Mouse (Mus musculus): Measurements from ENCODE around the gene Znrd1as. TPM values are rescaled to one million over a fixed set of nuclear protein-coding genes. Genes with fewer than 3 reads are reported as not detected.

Gene Znrd1as
- polyA plus RNA-seq, 2 experiments = 5.8 to 5.9 TPM

- DNase-seq (ENCODE audit: low spot score) (no peak), ATAC-seq (ENCODE audit: low FRiP score, low read depth) (no peak)
- H3K36me3 ChIP-seq (ENCODE audit: control insufficient read depth, insufficient read depth, low read length) = no peaks in the 10 kb centered on the region
- H3K27me3 ChIP-seq (ENCODE audit: control insufficient read depth, insufficient read depth, low read length) = no peaks in the 10 kb centered on the region
- H3K9ac ChIP-seq (ENCODE audit: low read depth, low read length, severe bottlenecking) = no peak overlapping the region
- H3K4me3 ChIP-seq (replicated peaks; ENCODE audit: low read length) = no peak overlapping the region
- TF ChIP-seq POLR2A (IDR thresholded peaks at IDR 0.05; ENCODE audit: borderline replicate concordance, extremely low read depth, insufficient read depth, insufficient read length) = no peak
- 68% methylated on average over 3 of the region's 3 CpGs for WGBS
- no peaks in the 10 kb centered on the region for H3K9me3 ChIP-seq (ENCODE audit: control insufficient read depth, low read length)
- no peak overlapping the region for H3K4me2 ChIP-seq (replicated peaks; ENCODE audit: low read depth, low read length, severe bottlenecking)
- no peak overlapping the region for H3K27ac ChIP-seq (replicated peaks; ENCODE audit: low read depth, low read length)
- H3K4me1 ChIP-seq (ENCODE audit: control insufficient read depth, insufficient read depth, low read length) = no peaks in the 10 kb centered on the region
Measured at GRCm38 (mm10) chr17:36995448-36995847, 37.1 kb downstream of the Znrd1as start.

- Histone ChIP-seq H3K9ac (ENCODE audit: low read depth, low read length, severe bottlenecking) (no peak overlapping the region), H3K27me3 (ENCODE audit: control insufficient read depth, insufficient read depth, low read length) (no peaks in the 10 kb centered on the region), H3K9me3 (ENCODE audit: control insufficient read depth, low read length) (no peaks in the 10 kb centered on the region), H3K4me3 (replicated peaks; ENCODE audit: low read length) (no peak overlapping the region), H3K27ac (replicated peaks; ENCODE audit: low read depth, low read length) (no peak overlapping the region), H3K4me1 (ENCODE audit: control insufficient read depth, insufficient read depth, low read length) (no peaks in the 10 kb centered on the region), H3K4me2 (replicated peaks; ENCODE audit: low read depth, low read length, severe bottlenecking) (no peak overlapping the region), H3K36me3 (ENCODE audit: control insufficient read depth, insufficient read depth, low read length) (no peaks in the 10 kb centered on the region)
- DNase-seq (ENCODE audit: low spot score) (peak; percentile 90), ATAC-seq (ENCODE audit: low FRiP score, low read depth) (peak; percentile 37; the same call in 1 of the 2 replicates)
- 26% methylated on average over 7 of the region's 7 CpGs for WGBS
- no peak for TF ChIP-seq POLR2A (IDR thresholded peaks at IDR 0.05; ENCODE audit: borderline replicate concordance, extremely low read depth, insufficient read depth, insufficient read length)
Measured at GRCm38 (mm10) chr17:36997033-36997735, 38.8 kb downstream of the Znrd1as start.

- no peak for ATAC-seq (ENCODE audit: low FRiP score, low read depth)
- Histone ChIP-seq H3K27ac (replicated peaks; ENCODE audit: low read depth, low read length) (no peak overlapping the region), H3K27me3 (ENCODE audit: control insufficient read depth, insufficient read depth, low read length) (no peaks in the 10 kb centered on the region), H3K9ac (ENCODE audit: low read depth, low read length, severe bottlenecking) (no peak overlapping the region), H3K4me2 (replicated peaks; ENCODE audit: low read depth, low read length, severe bottlenecking) (no peak overlapping the region), H3K4me3 (replicated peaks; ENCODE audit: low read length) (no peak overlapping the region), H3K9me3 (ENCODE audit: control insufficient read depth, low read length) (no peaks in the 10 kb centered on the region), H3K4me1 (ENCODE audit: control insufficient read depth, insufficient read depth, low read length) (peaks cover 5% of the 10 kb centered on the region), H3K36me3 (ENCODE audit: control insufficient read depth, insufficient read depth, low read length) (no peaks in the 10 kb centered on the region)
- TF ChIP-seq POLR2A (IDR thresholded peaks at IDR 0.05; ENCODE audit: borderline replicate concordance, extremely low read depth, insufficient read depth, insufficient read length) = no peak
- no peak for DNase-seq (ENCODE audit: low spot score)
- WGBS = 40% methylated on average over 2 of the region's 2 CpGs
Measured at GRCm38 (mm10) chr17:36998477-36998876, 40.1 kb downstream of the Znrd1as start.

- Histone ChIP-seq H3K9me3 (ENCODE audit: control insufficient read depth, low read length) (no peaks in the 10 kb centered on the region), H3K4me1 (ENCODE audit: control insufficient read depth, insufficient read depth, low read length) (peaks cover 9% of the 10 kb centered on the region), H3K27ac (replicated peaks; ENCODE audit: low read depth, low read length) (no peak within 1 kb of the TSS), H3K36me3 (ENCODE audit: control insufficient read depth, insufficient read depth, low read length) (peaks cover 9% of the 10 kb centered on the region), H3K27me3 (ENCODE audit: control insufficient read depth, insufficient read depth, low read length) (no peaks in the 10 kb centered on the region), H3K4me3 (replicated peaks; ENCODE audit: low read length) (peak within 1 kb of the TSS; percentile 79), H3K4me2 (replicated peaks; ENCODE audit: low read depth, low read length, severe bottlenecking) (peak within 1 kb of the TSS; percentile 72), H3K9ac (ENCODE audit: low read depth, low read length, severe bottlenecking) (no peak within 1 kb of the TSS)
- DNase-seq (ENCODE audit: low spot score) (no peak), ATAC-seq (ENCODE audit: low FRiP score, low read depth) (no peak)
- 92% methylated on average over 7 of the region's 7 CpGs for WGBS
- TF ChIP-seq POLR2A (IDR thresholded peaks at IDR 0.05; ENCODE audit: borderline replicate concordance, extremely low read depth, insufficient read depth, insufficient read length) = no peak
Measured at GRCm38 (mm10) chr17:37000863-37001262, 42.5 kb downstream of the Znrd1as start, which contains the start of gene Zfp57. Zfp57 (plus strand) TSS chr17:37001163.

- H3K27me3 ChIP-seq (ENCODE audit: control insufficient read depth, insufficient read depth, low read length) = no peaks in the 10 kb centered on the region
- peak overlapping the region; percentile 72 for H3K4me2 ChIP-seq (replicated peaks; ENCODE audit: low read depth, low read length, severe bottlenecking)
- ATAC-seq (ENCODE audit: low FRiP score, low read depth) (peak; percentile 90), DNase-seq (ENCODE audit: low spot score) (peak; percentile 91)
- H3K27ac ChIP-seq (replicated peaks; ENCODE audit: low read depth, low read length) = peak overlapping the region; percentile 94
- peaks cover 9% of the 10 kb centered on the region for H3K4me1 ChIP-seq (ENCODE audit: control insufficient read depth, insufficient read depth, low read length)
- H3K36me3 ChIP-seq (ENCODE audit: control insufficient read depth, insufficient read depth, low read length) = peaks cover 24% of the 10 kb centered on the region
- peak; percentile 53; the same call in 1 of the 2 replicates for TF ChIP-seq POLR2A (IDR thresholded peaks at IDR 0.05; ENCODE audit: borderline replicate concordance, extremely low read depth, insufficient read depth, insufficient read length)
- no peaks in the 10 kb centered on the region for H3K9me3 ChIP-seq (ENCODE audit: control insufficient read depth, low read length)
- H3K4me3 ChIP-seq (replicated peaks; ENCODE audit: low read length) = peak overlapping the region; percentile 79
- WGBS = under 1% methylated on average over 47 of the region's 49 CpGs
- H3K9ac ChIP-seq (ENCODE audit: low read depth, low read length, severe bottlenecking) = peak overlapping the region; percentile 96
Measured at GRCm38 (mm10) chr17:37002364-37003330, 44.3 kb downstream of the Znrd1as start.
